Mouse (Mus musculus) left cerebral cortex, postnatal 10 days (tissue): ENCODE results near the gene Gxylt2. TPM values are rescaled to one million over a fixed set of nuclear protein-coding genes. Genes with fewer than 3 reads are reported as not detected.

Source experiments
- DNase-seq, 2 experiments: peaks; one replicate each; pipeline ENCODE4 v3.0.0; 2021 to 2022; ENCODE audit warnings: low spot score in 2 of 2, mixed read lengths in 1 of 2; ENCODE audit errors: extremely low spot score in 1 of 2
- intact Hi-C: fragments of 180-260 bp; cut with DNase I; formaldehyde crosslinking; loops from one replicate; pipeline ENCODE4 v1.15.1; 2025
- total RNA-seq, 2 experiments: library from RNA; stranded (reverse); gene quantifications; 2 replicates each; pipeline ENCODE4 v1.2.3; 2021

Gxylt2 gene
- total RNA-seq, 2 experiments from 2014 or later = 1.5 to 2.4 TPM

DNA sequence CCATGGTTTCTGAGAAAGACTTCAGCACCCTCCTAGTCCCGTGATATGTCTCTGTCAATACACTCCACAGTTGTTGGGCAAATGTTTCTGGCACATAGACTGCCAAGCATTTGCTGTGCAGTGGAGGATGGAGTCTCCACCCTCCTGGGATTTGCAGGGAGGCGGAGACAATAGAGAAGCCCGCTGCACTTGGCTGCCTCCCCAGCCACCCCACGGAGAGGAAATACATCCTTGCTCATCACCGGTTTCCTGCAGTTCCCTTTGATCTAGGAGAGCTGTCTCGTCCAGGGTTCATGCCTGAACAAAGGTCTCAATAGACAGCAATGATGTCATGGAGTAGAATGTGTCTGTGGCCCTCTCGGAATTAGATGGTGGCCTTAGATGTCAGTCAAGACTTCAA, 4.9 kb downstream of the Gxylt2 start:
- peak in 1 of 2 experiments; percentile 87 for DNase-seq
- intact Hi-C loops = no loop called here

GRCm38 (mm10) chr6:100710170-100710569, 5.6 kb downstream of the Gxylt2 start:
- intact Hi-C loops = no loop called here

DNA sequence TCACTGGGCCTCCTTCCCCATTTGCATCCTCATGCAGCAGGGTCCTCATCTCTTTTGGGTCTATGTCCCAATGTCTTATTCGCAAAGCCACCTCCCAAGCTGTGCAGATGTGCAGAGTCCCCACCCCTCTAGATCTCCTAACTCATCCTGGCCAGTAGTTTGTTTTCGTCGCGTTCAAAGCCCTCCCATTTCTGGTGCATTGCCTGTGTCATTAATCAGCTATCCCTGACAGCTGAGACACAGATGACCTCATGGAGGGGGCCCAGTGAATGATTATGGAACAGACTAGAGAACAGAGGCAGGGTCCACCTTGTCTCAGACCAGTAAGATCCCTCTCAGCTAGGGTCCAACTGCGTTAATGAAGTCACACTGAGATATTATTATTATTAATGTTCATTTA, 6.3 kb downstream of the Gxylt2 start:
- intact Hi-C loops = no loop called here
- no peak for DNase-seq

More at GRCm38 (mm10) chr6:100710170-100710569, 5.6 kb downstream of the Gxylt2 start:
- DNase-seq = no peak

DNA sequence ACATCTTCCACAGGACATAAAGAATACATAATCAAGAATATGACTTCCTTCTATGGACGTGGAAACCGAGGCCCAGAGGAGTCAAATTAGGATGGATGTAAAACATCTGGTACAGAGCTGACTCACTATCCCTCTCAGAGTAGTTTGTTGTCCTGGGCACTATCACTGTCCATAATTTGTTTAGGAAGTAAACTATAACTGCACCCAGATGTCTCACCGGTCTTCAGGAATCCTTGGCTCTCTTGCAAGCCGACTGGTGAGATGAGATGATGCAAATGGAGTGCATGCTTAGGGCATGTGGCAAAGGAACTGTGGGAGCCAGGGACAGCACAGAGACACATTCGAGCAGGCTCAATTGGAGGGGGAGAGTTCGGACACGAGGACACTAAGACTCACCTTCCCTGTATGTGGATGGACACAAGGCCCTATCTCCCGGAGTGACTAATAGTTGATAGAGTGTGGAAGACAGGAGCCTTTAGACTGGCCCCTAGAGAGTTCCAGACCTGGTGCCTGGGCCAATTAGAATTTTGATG, 10.8 kb downstream of the Gxylt2 start:
- intact Hi-C loops = no loop called here
- no peak for DNase-seq

GRCm38 (mm10) chr6:100716152-100716551, 11.6 kb downstream of the Gxylt2 start:
- intact Hi-C loops = no loop called here
- DNase-seq = no peak

DNA sequence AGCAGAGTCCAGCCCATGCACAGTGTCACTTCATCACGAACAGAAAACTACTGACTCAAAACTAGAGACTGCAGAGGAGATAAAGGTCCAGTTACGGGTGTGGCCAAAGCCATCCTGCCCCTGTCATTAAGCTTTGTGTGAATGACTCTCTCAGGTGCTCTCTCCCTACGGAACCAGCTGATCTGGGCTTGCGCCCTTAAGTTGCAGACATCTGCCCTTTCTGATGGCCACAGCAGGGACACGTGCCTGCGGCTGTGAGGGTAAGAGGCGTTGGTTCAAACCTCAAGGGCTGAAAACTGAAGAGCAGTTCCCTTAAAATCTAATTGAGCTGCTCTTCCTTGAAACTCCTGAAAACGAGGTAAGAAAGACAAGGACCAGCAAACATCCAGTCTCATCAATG, 12.3 kb downstream of the Gxylt2 start:
- DNase-seq = no peak

GRCm38 (mm10) chr6:100720098-100720501, 15.6 kb downstream of the Gxylt2 start:
- intact Hi-C loops = no loop called here
- no peak for DNase-seq

More for the DNA sequence above, 12.3 kb downstream of the Gxylt2 start:
- intact Hi-C loops = no loop called here

DNA sequence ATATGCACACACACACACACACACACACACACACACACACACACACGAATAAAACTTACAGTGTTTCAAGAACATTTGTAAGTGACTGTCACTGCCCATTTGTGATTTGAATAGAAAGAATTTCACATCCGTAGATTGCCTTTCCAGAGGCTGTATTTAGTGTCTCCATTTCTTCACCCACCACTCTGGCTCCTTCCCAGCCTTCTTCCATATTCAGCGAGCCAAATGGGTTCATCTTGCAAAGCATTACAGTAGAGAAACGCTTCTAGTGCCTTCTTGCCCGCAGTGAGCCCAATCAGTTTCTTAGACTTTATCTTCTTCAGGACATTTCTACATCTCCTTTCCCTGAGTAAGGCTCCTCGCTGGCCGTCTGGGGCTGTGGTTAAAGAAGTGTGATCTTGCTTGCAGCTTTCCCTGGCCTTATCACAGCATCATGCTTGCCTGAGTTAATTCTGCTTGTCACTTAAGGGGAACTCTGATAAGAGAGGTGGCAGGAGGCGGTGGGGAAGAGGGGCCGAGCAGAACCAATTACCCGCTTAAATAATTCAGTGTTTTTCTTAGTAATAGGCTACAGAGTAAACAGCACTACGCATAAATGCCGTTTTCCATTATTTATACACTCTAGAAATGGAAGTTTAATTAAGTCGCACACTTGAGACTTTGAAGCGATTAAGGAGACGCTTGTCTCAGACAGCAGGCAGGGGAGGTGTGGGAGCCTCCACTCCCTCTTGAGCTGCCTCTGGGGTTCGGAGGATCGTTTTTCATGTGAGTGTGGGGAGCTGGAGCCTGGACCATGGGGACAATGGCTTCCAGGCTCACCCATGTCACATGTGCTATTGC, 16.6 kb downstream of the Gxylt2 start:
- no peak for DNase-seq
- intact Hi-C loops = no loop called here

- DNase-seq = peak; percentile 32 to 41
- intact Hi-C loops = no loop called here
Measured at GRCm38 (mm10) chr6:100731996-100732375, 27.5 kb downstream of the Gxylt2 start.

DNA sequence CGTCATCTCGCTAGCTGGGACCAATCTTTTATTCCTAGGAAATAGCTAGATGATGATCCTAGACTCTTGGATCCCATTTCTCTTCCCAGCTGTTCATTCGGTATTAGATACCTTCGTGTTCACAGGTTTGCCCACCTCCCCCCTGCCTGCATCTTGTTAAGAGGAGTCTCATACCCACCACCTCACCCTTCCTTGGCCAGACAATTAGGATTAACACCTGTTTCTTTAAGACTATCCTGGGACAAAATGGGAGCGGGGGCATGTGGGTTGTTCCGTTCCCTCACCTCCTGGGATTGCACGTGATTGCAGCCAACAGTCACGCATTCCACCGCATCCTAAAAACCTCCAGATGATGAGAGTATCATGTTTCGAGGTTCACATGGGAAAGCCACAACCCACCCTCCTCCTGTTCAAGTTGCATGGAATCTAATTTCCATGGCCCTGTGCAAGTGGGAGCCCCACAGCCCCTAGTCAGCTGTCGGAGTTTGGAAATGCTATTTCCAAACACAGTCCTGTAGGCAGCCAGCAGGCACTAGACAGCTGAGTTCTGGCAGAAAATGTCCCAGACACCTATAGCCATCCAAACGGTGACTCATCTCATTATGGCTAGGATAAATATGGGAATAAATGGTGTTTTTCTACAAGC, 28.0 kb downstream of the Gxylt2 start:
- intact Hi-C loops = no loop called here
- peak; percentile 32 to 46 for DNase-seq

DNA sequence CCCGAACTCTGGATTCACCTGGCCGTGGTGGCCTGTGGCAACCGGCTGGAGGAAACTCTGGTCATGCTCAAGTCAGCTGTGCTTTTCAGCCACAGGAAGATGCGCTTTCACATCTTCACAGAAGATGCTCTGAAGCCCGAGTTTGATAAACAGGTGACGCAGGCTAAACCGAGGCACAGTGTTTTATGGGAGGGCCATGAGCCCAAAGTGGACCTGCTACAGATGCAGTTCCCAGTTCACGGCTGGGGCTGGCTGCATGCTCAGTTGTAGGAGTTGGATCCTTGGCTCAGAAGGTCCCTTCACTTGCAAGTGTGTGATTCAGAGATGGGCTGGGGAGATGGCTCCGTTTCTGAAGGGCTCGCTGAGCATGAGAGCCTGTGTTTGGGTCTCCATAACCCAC, 28.7 kb downstream of the Gxylt2 start:
- DNase-seq = no peak
- intact Hi-C loops = no loop called here

GRCm38 (mm10) chr6:100734321-100734720, 29.8 kb downstream of the Gxylt2 start:
- DNase-seq = no peak
- intact Hi-C loops = no loop called here

- DNase-seq = no peak
- intact Hi-C loops = no loop called here
Measured at GRCm38 (mm10) chr6:100758431-100759208, 54.1 kb downstream of the Gxylt2 start.

DNA sequence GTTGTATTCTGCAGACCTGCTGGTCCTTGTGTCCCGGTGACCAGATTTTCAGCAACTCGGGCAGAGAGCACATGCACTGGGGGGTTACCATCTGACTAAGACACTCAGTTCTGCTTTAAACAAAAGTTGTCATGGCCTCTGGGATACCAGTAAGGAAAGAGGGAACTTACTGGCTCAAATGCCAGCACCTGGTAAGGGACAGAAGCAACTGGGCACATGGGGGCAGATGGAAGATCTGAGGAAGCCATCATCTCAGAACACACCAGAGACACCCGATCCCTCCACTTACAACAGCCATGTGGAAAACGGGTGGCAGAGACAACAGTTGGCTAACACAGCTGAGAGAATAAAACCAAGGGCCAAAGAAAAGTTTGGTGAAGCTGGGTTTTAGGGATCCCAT, 63.2 kb downstream of the Gxylt2 start:
- DNase-seq = no peak
- intact Hi-C loops = no loop called here

DNA sequence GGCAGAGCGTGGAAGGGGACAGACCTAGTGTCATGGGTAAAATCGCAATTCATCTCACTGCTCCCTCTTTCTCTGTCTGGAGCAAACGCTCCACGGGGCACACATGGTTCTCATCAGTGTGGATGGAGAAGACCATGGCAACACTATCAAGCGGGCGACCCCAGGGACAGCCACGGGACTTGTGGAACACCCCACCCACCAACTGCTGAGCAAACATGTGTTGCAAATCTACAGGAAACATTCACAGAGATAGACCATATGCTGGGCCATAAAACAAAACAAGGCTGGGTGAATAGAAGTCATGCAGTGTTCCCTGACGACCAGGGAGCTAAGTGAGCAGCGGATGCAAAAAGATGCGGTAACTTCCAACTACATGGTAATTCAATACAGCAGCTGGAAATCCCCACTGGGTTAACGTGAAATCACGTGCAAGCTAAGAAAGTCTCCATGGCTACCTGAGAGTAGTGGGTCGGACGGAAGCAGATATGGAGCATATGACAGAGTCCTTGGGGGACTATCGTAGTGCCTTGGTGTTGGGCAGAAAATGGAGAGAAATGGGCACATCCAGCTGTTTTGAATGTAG, 71.5 kb downstream of the Gxylt2 start:
- intact Hi-C loops = no loop called here
- DNase-seq = no peak

GRCm38 (mm10) chr6:100778595-100778994, 74.1 kb downstream of the Gxylt2 start:
- intact Hi-C loops = no loop called here
- no peak for DNase-seq

DNA sequence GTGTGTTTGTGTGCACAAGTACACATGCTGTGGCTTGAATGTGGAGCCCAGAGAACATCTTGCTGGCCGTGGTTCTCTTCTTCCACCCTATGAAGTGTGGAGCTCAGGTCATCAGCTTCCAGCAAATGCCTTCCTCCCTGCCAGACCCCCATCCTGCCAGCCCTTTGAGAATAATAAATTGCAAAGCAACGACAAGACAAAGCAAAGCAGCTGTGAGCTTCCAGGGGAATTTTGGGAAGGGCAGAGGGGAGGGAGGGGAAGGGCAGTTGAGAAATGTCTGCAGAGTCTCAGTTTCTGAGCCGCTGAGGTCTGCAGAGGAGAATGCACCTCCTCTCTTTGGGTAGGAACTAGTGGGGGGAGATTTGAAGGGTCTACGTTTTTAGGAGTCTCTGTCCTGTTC, 75.9 kb downstream of the Gxylt2 start:
- no peak for DNase-seq

DNA sequence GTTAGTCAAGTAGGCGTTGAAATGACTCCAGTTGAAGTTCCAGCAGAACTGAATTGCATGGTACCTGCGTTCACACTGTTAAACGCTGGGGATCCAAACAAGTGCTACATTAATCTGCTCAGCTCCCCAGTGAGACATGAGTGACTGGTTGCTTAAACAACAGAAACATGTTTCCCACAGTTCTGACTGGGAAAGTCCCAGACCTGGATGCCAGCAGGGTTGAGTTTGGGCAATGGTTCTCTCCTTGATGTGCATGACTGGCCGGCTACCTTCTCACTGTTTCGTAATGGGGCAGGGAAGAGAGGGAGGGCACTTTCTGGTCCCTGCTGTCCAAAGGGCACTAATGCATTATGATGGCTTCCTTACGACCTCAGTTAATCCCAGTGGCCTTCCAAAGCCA, 77.1 kb downstream of the Gxylt2 start:
- intact Hi-C loops = no loop called here
- no peak for DNase-seq

More for the DNA sequence above, 75.9 kb downstream of the Gxylt2 start:
- intact Hi-C loops = no loop called here

DNA sequence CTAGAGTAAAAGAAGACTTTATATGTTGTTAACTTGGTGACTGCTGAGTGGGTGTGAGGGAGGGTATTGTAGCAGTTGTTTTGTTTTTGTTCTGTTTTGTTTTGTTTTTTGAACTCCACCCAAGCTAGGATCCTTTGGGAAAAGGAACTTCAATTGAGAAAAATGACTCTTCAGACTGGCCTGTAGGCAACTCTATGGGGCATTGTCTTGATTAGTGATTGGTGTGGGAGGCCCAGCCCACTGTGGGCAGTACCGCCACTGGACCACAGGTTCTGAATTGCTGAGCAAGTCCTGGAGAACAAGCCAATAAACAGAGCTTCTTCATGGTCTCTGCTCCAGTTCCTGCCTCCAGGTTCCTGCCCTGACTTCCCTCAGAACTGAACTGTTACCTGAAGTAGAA, 83.2 kb downstream of the Gxylt2 start:
- no peak for DNase-seq
- intact Hi-C loops = no loop called here
